Mouse (Mus musculus) layer of hippocampus, adult 9-10 months (tissue): Measurements from ENCODE around the gene Styxl1.

Experiments
- DNase-seq: peaks from one replicate; pipeline ENCODE4 v3.0.0; 2022; ENCODE audit warnings: low spot score

The Styxl1 gene

GRCm38 (mm10) chr5:135777796-135778470, at the start of gene Styxl1:
TSS of gene Styxl1 (minus strand) at chr5:135778385.
- DNase-seq = no peak

GRCm38 (mm10) chr5:135826225-135826624, 48.0 kb upstream of the Styxl1 start:
- DNase-seq = no peak

- no peak for DNase-seq
These were observed 46.3 kb upstream of the Styxl1 start for GRCm38 (mm10) chr5:135824517-135824916.

GRCm38 (mm10) chr5:135822316-135822944, 44.2 kb upstream of the Styxl1 start:
- no peak for DNase-seq

GRCm38 (mm10) chr5:135818491-135818890, 40.3 kb upstream of the Styxl1 start:
- no peak for DNase-seq

GRCm38 (mm10) chr5:135812991-135813390, 34.8 kb upstream of the Styxl1 start:
- no peak for DNase-seq

GRCm38 (mm10) chr5:135807263-135807637, 29.1 kb upstream of the Styxl1 start:
- no peak for DNase-seq

GRCm38 (mm10) chr5:135806555-135807262, 28.5 kb upstream of the Styxl1 start, which contains the start of gene Srrm3:
TSS of gene Srrm3 (plus strand) at chr5:135806890.
- peak; percentile 79 for DNase-seq

- DNase-seq = no peak
These were observed 26.6 kb upstream of the Styxl1 start for GRCm38 (mm10) chr5:135804735-135805134.

- no peak for DNase-seq
These were observed 25.5 kb upstream of the Styxl1 start for GRCm38 (mm10) chr5:135803676-135804075.

GRCm38 (mm10) chr5:135803135-135803534, 24.9 kb upstream of the Styxl1 start:
- DNase-seq = no peak

- DNase-seq = no peak
These were observed 24.5 kb upstream of the Styxl1 start for GRCm38 (mm10) chr5:135802641-135803040.

GRCm38 (mm10) chr5:135800927-135801326, 22.7 kb upstream of the Styxl1 start:
- DNase-seq = no peak

- no peak for DNase-seq
These were observed 21.6 kb upstream of the Styxl1 start for GRCm38 (mm10) chr5:135799746-135800145.

- no peak for DNase-seq
These were observed 16.6 kb upstream of the Styxl1 start for GRCm38 (mm10) chr5:135794859-135795181.

GRCm38 (mm10) chr5:135793996-135794858, 16.0 kb upstream of the Styxl1 start:
- DNase-seq = peak; percentile 85

GRCm38 (mm10) chr5:135782901-135783300, 4.7 kb upstream of the Styxl1 start:
- no peak for DNase-seq

GRCm38 (mm10) chr5:135780331-135780730, 2.1 kb upstream of the Styxl1 start:
- DNase-seq = no peak

- peak; percentile 97 for DNase-seq
These were observed 573 bp upstream of the Styxl1 start, which contains the start of gene Mdh2 for GRCm38 (mm10) chr5:135778471-135779445. TSS of gene Mdh2 (plus strand) at chr5:135778480.

- DNase-seq = no peak
These were observed 1.6 kb downstream of the Styxl1 start for GRCm38 (mm10) chr5:135776546-135776945.

- DNase-seq = no peak
These were observed 5.7 kb downstream of the Styxl1 start for GRCm38 (mm10) chr5:135772519-135772918.
